Mouse (Mus musculus): ENCODE data around the gene Fbxl3.

The Fbxl3 gene

GRCm38 (mm10) chr14:103099238-103099933, at the start of gene Fbxl3:
TSS of gene Fbxl3 (minus strand) at chr14:103099566.
- DNase-seq (ENCODE audit: low read depth in 1 of 2, low spot score in 2 of 2): peak; percentile 75 to 82

- no peak for DNase-seq (ENCODE audit: low read depth in 1 of 2, low spot score in 2 of 2)
Measured at GRCm38 (mm10) chr14:103131991-103132390, 32.6 kb upstream of the Fbxl3 start.

- DNase-seq (ENCODE audit: low read depth in 1 of 2, low spot score in 2 of 2): no peak
Measured at GRCm38 (mm10) chr14:103125756-103126155, 26.4 kb upstream of the Fbxl3 start.

GRCm38 (mm10) chr14:103114994-103115670, 15.8 kb upstream of the Fbxl3 start:
- DNase-seq (ENCODE audit: low read depth in 1 of 2, low spot score in 2 of 2): peak in 1 of 2 experiments; percentile 25

GRCm38 (mm10) chr14:103112606-103113363, 13.4 kb upstream of the Fbxl3 start:
- no peak for DNase-seq (ENCODE audit: low read depth in 1 of 2, low spot score in 2 of 2)

- no peak for DNase-seq (ENCODE audit: low read depth in 1 of 2, low spot score in 2 of 2)
Measured at GRCm38 (mm10) chr14:103109971-103110370, 10.6 kb upstream of the Fbxl3 start.

GRCm38 (mm10) chr14:103106301-103106700, 6.9 kb upstream of the Fbxl3 start:
- no peak for DNase-seq (ENCODE audit: low read depth in 1 of 2, low spot score in 2 of 2)

- no peak for DNase-seq (ENCODE audit: low read depth in 1 of 2, low spot score in 2 of 2)
Measured at GRCm38 (mm10) chr14:103102731-103103335, 3.5 kb upstream of the Fbxl3 start.

- no peak for DNase-seq (ENCODE audit: low read depth in 1 of 2, low spot score in 2 of 2)
Measured at GRCm38 (mm10) chr14:103102246-103102645, 2.9 kb upstream of the Fbxl3 start.

GRCm38 (mm10) chr14:103101171-103101570, 1.8 kb upstream of the Fbxl3 start:
- DNase-seq (ENCODE audit: low read depth in 1 of 2, low spot score in 2 of 2): no peak

- DNase-seq (ENCODE audit: low read depth in 1 of 2, low spot score in 2 of 2): no peak
Measured at GRCm38 (mm10) chr14:103100296-103100695, 930 bp upstream of the Fbxl3 start.

GRCm38 (mm10) chr14:103098587-103099235, 655 bp downstream of the Fbxl3 start:
- DNase-seq (ENCODE audit: low read depth in 1 of 2, low spot score in 2 of 2): peak; percentile 50 to 69

GRCm38 (mm10) chr14:103098213-103098586, 1.2 kb downstream of the Fbxl3 start:
- DNase-seq (ENCODE audit: low read depth in 1 of 2, low spot score in 2 of 2): no peak

- DNase-seq (ENCODE audit: low read depth in 1 of 2, low spot score in 2 of 2): no peak
Measured at GRCm38 (mm10) chr14:103096621-103097020, 2.7 kb downstream of the Fbxl3 start.

- no peak for DNase-seq (ENCODE audit: low read depth in 1 of 2, low spot score in 2 of 2)
Measured at GRCm38 (mm10) chr14:103095826-103096225, 3.5 kb downstream of the Fbxl3 start.

GRCm38 (mm10) chr14:103095036-103095435, 4.3 kb downstream of the Fbxl3 start:
- DNase-seq (ENCODE audit: low read depth in 1 of 2, low spot score in 2 of 2): no peak

GRCm38 (mm10) chr14:103093670-103094069, 5.7 kb downstream of the Fbxl3 start:
- DNase-seq (ENCODE audit: low read depth in 1 of 2, low spot score in 2 of 2): no peak

GRCm38 (mm10) chr14:103093236-103093635, 6.1 kb downstream of the Fbxl3 start:
- no peak for DNase-seq (ENCODE audit: low read depth in 1 of 2, low spot score in 2 of 2)

GRCm38 (mm10) chr14:103088624-103089023, 10.7 kb downstream of the Fbxl3 start:
- DNase-seq (ENCODE audit: low read depth in 1 of 2, low spot score in 2 of 2): no peak

- no peak for DNase-seq (ENCODE audit: low read depth in 1 of 2, low spot score in 2 of 2)
Measured at GRCm38 (mm10) chr14:103087846-103088245, 11.5 kb downstream of the Fbxl3 start.

All from monocyte, adult 2 months (primary cell).